Mouse (Mus musculus): Measurements from ENCODE around the gene Epb41l1. TPM values are rescaled to one million over a fixed set of nuclear protein-coding genes. Genes with fewer than 3 reads are reported as not detected.

Epb41l1 gene
- total and polyA plus RNA-seq, 3 experiments: 0.09 to 8.4 (median 0.44) TPM

DNA sequence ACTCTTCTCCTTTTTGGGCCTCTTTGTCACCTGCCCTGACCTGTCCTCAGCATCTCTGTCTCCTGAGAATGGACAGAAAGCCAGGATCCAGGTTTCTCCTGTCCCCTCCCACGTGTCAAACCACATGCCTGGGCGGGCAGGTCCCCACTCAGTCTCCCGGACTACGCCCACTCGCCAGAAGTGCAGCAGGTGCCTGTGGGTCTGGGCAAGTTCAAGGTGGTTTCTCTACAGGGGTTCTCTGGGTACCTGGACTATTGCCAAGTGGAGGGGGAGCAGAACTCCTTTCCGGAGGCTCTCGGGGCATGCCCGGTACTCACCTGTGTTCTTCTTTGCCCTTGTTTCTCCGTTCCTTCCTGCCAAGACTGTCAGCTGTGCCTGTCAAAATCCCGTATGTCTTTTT, 9.1 kb downstream of the Epb41l1 start:
- H3K4me3 ChIP-seq (ENCODE audit: low read depth, low read length): no peak overlapping the region
- no peaks in the 10 kb centered on the region for H3K4me1 ChIP-seq (ENCODE audit: insufficient read depth, low read depth, low read length)
- no peaks in the 10 kb centered on the region for H3K9me3 ChIP-seq (replicated peaks)
- H3K36me3 ChIP-seq (replicated peaks): no peaks in the 10 kb centered on the region
- no peak for ATAC-seq (ENCODE audit: extremely low read depth, insufficient number of reproducible peaks, low FRiP score, poor library complexity, severe bottlenecking)
- peaks cover 41% of the 10 kb centered on the region for H3K27me3 ChIP-seq (ENCODE audit: insufficient read depth, low read length)
- DNase-seq (ENCODE audit: low spot score): no peak
- TF ChIP-seq CTCF (IDR thresholded peaks at IDR 0.05; ENCODE audit: low read depth, low read length) (no peak), GATA2 (IDR thresholded peaks at IDR 0.05; ENCODE audit: borderline replicate concordance, low read depth, low read length) (no peak), POLR2AphosphoS5 (IDR thresholded peaks at IDR 0.05; ENCODE audit: insufficient replicate concordance, low read depth, low read length) (no peak)

- no peak for DNase-seq (ENCODE audit: low spot score)
- no peaks in the 10 kb centered on the region for H3K9me3 ChIP-seq (replicated peaks)
- H3K4me1 ChIP-seq (ENCODE audit: insufficient read depth, low read depth, low read length): no peaks in the 10 kb centered on the region
- H3K27me3 ChIP-seq (ENCODE audit: insufficient read depth, low read length): peaks cover 41% of the 10 kb centered on the region
- ATAC-seq (ENCODE audit: extremely low read depth, insufficient number of reproducible peaks, low FRiP score, poor library complexity, severe bottlenecking): no peak
- no peak for TF ChIP-seq CTCF (IDR thresholded peaks at IDR 0.05; ENCODE audit: low read depth, low read length)
- TF ChIP-seq TAL1 (conservative IDR thresholded peaks at IDR 0.05; ENCODE audit: low read depth, low read length): no peak
- no peak for TF ChIP-seq GATA2 (IDR thresholded peaks at IDR 0.05; ENCODE audit: borderline replicate concordance, low read depth, low read length)
- no peak for TF ChIP-seq POLR2AphosphoS5 (IDR thresholded peaks at IDR 0.05; ENCODE audit: insufficient replicate concordance, low read depth, low read length)
- TF ChIP-seq GATA1 (IDR thresholded peaks at IDR 0.05; ENCODE audit: borderline replicate concordance, low read length): no peak
- no peaks in the 10 kb centered on the region for H3K36me3 ChIP-seq (replicated peaks)
- no peak overlapping the region for H3K4me3 ChIP-seq (ENCODE audit: low read depth, low read length)
These were observed 9.6 kb downstream of the Epb41l1 start for GRCm38 (mm10) chr2:156430326-156430725.

- DNase-seq (ENCODE audit: low spot score): no peak
- Histone ChIP-seq H3K4me1 (ENCODE audit: insufficient read depth, low read depth, low read length) (no peaks in the 10 kb centered on the region), H3K9me3 (replicated peaks) (no peaks in the 10 kb centered on the region), H3K36me3 (replicated peaks) (no peaks in the 10 kb centered on the region), H3K27me3 (ENCODE audit: insufficient read depth, low read length) (peaks cover 40% of the 10 kb centered on the region), H3K4me3 (ENCODE audit: low read depth, low read length) (no peak overlapping the region)
- ATAC-seq (ENCODE audit: extremely low read depth, insufficient number of reproducible peaks, low FRiP score, poor library complexity, severe bottlenecking): no peak
- TF ChIP-seq GATA2 (IDR thresholded peaks at IDR 0.05; ENCODE audit: borderline replicate concordance, low read depth, low read length): no peak
- no peak for TF ChIP-seq POLR2AphosphoS5 (IDR thresholded peaks at IDR 0.05; ENCODE audit: insufficient replicate concordance, low read depth, low read length)
- TF ChIP-seq CTCF (IDR thresholded peaks at IDR 0.05; ENCODE audit: low read depth, low read length): no peak
- TF ChIP-seq TAL1 (conservative IDR thresholded peaks at IDR 0.05; ENCODE audit: low read depth, low read length): no peak
- TF ChIP-seq GATA1 (IDR thresholded peaks at IDR 0.05; ENCODE audit: borderline replicate concordance, low read length): no peak
These were observed 10.7 kb downstream of the Epb41l1 start for GRCm38 (mm10) chr2:156431409-156431808.

- ATAC-seq (ENCODE audit: extremely low read depth, insufficient number of reproducible peaks, low FRiP score, poor library complexity, severe bottlenecking) (no peak), DNase-seq (ENCODE audit: low spot score) (no peak)
- H3K4me3 ChIP-seq (ENCODE audit: low read depth, low read length): no peak overlapping the region
- TF ChIP-seq GATA2 (IDR thresholded peaks at IDR 0.05; ENCODE audit: borderline replicate concordance, low read depth, low read length) (no peak), TAL1 (conservative IDR thresholded peaks at IDR 0.05; ENCODE audit: low read depth, low read length) (no peak), POLR2AphosphoS5 (IDR thresholded peaks at IDR 0.05; ENCODE audit: insufficient replicate concordance, low read depth, low read length) (no peak), GATA1 (IDR thresholded peaks at IDR 0.05; ENCODE audit: borderline replicate concordance, low read length) (no peak), CTCF (IDR thresholded peaks at IDR 0.05; ENCODE audit: low read depth, low read length) (no peak)
- H3K27me3 ChIP-seq (ENCODE audit: insufficient read depth, low read length): peaks cover 45% of the 10 kb centered on the region
- H3K9me3 ChIP-seq (replicated peaks): no peaks in the 10 kb centered on the region
- no peaks in the 10 kb centered on the region for H3K4me1 ChIP-seq (ENCODE audit: insufficient read depth, low read depth, low read length)
- H3K36me3 ChIP-seq (replicated peaks): no peaks in the 10 kb centered on the region
These were observed 11.4 kb downstream of the Epb41l1 start for GRCm38 (mm10) chr2:156432086-156432485.

DNA sequence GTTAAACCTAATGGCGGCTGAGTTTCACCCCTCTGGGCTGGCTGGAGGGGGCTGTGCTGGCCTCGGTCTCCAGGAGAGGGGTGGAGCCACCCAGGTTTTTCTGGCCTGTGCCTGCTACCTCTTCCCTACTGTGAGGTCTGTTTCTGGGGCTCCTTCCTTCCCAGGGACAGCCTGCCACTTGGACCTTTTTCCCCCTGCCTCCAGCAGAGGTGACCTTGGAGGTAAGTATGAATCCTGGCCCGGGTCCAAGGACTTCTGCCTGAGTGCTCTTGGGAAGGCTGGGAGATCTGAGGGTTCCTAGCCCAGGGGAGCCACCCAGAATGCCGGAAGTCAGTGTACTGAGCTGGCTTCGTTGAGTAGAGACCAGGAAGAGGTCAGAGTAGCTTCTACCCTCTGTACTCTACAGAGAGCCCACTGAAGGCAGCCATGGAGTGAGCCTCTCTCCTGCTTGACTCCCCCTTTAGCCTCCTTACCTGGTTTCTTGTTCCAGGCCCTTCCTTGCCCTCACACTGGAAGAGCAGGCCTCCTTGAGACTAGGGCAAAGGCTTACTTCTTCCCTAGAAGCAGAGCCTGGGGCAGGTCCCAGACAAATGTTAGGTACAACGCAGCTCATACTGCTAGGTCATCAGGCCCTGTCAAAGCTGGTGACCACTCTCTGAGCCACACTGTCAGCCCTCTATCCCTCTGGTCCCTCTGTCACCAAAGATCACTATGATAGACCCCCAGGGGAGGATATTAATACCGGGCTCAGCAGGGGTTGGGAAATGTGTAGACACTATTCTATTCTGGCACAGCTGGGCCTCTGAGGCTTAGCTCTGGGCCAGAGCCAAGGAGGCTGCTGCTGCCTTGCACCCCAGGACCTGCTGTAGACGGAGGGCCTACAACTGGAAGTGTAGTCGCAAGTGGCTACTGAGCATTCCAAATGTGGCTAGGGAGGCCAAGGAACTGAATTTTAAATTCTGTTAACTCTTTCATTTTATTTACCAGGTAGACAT, 12.5 kb downstream of the Epb41l1 start:
- no peak overlapping the region for H3K4me3 ChIP-seq (ENCODE audit: low read depth, low read length)
- H3K36me3 ChIP-seq (replicated peaks): no peaks in the 10 kb centered on the region
- no peaks in the 10 kb centered on the region for H3K4me1 ChIP-seq (ENCODE audit: insufficient read depth, low read depth, low read length)
- TF ChIP-seq POLR2AphosphoS5 (IDR thresholded peaks at IDR 0.05; ENCODE audit: insufficient replicate concordance, low read depth, low read length): no peak
- no peak for TF ChIP-seq CTCF (IDR thresholded peaks at IDR 0.05; ENCODE audit: low read depth, low read length)
- ATAC-seq (ENCODE audit: extremely low read depth, insufficient number of reproducible peaks, low FRiP score, poor library complexity, severe bottlenecking): no peak
- peaks cover 42% of the 10 kb centered on the region for H3K27me3 ChIP-seq (ENCODE audit: insufficient read depth, low read length)
- DNase-seq (ENCODE audit: low spot score): no peak
- no peaks in the 10 kb centered on the region for H3K9me3 ChIP-seq (replicated peaks)

DNA sequence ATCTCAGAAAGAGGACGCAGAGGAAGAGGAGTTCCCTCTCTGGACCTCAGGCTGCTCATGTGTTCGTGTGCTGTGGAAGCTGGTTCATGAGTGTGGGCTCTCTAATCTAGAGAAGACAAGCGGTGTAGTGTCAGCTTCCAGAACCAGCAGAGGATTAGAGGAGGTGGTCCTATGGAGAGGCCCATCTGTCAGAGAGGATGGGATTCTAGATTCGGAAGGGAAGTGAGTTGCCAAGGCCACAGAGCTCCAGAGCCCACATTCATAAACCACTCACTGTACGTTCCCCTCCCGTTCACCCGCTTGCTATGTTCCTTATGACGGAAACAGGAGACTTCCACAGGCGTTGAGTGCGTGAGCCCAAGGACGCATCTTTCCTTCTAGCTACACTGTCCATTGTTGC, 16.9 kb downstream of the Epb41l1 start:
- no peaks in the 10 kb centered on the region for H3K4me1 ChIP-seq (ENCODE audit: insufficient read depth, low read depth, low read length)
- TF ChIP-seq GATA2 (IDR thresholded peaks at IDR 0.05; ENCODE audit: borderline replicate concordance, low read depth, low read length): no peak
- H3K9me3 ChIP-seq (replicated peaks): no peaks in the 10 kb centered on the region
- H3K4me3 ChIP-seq (ENCODE audit: low read depth, low read length): no peak overlapping the region
- H3K36me3 ChIP-seq (replicated peaks): no peaks in the 10 kb centered on the region
- ATAC-seq (ENCODE audit: extremely low read depth, insufficient number of reproducible peaks, low FRiP score, poor library complexity, severe bottlenecking): no peak
- no peak for DNase-seq (ENCODE audit: low spot score)
- peaks cover 29% of the 10 kb centered on the region for H3K27me3 ChIP-seq (ENCODE audit: insufficient read depth, low read length)
